Mouse (Mus musculus): Measurements from ENCODE around the gene Tssk6. TPM values are rescaled to one million over a fixed set of nuclear protein-coding genes. Genes with fewer than 3 reads are reported as not detected.
"Not testable (repeated sequence)": the region's sequence is repeated elsewhere in the genome, so short reads cannot be mapped to it uniquely, and the experiment has no call there.

Tssk6 gene
- total RNA-seq, 2 experiments from 2014 or later: not detected

DNA sequence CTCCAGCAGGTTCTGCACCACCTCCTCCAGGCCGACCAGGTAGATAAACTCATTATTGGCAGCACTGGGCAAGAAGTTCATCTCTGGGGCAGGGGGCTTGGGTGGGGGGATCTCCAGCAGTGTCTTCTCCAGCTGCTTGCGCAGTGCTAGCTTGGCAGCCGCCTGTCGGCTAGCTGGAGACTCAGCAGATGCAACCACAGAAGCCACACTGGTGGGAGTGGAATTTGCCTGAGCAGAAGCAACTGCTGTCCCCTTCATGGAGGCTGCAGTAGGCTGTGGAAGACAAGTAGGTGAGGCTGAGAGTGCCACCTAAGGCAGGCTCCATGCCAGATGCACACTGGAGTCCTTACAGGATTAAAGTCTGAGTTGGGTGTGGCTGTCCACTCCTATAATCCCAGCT, 12.5 kb downstream of the Tssk6 start:
- intact Hi-C loops (cut with DNase I): no loop called here

GRCm38 (mm10) chr8:69915748-69916147, 13.8 kb downstream of the Tssk6 start:
- DNase-seq: no peak
- intact Hi-C loops (cut with DNase I): no loop called here

More for the DNA sequence above, 12.5 kb downstream of the Tssk6 start:
- no peak for DNase-seq

- intact Hi-C loops (cut with DNase I): no loop called here
- no peak for DNase-seq
Observed at GRCm38 (mm10) chr8:69918506-69918905, 16.5 kb downstream of the Tssk6 start.

DNA sequence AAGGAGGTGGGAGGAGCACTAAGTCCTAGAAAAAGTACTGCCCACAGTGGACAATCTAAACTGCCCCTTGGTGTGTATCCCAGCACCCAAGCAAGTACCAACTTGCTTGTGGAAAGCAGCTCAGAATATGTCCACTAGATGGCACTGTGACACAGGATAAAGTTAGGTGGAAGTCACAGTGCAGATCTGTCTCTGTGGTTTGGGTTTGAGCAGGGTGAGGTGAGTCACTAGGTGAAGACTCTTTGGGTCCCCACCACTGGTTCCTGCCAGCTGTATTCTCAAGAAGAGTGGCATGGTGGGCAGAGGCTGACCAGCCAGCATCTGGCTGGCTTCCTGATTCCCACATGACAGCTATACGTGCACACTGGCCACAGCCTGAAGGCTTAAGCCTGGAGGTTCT, 17.0 kb downstream of the Tssk6 start:
- intact Hi-C loops (cut with DNase I): loop anchor here (1.0 kb wide), 1 partner anchor 85 kb away; no protein-coding TSS in a partner anchor
- peak; percentile 46 to 65 for DNase-seq

GRCm38 (mm10) chr8:69919876-69920662, 18.1 kb downstream of the Tssk6 start:
- intact Hi-C loops (cut with DNase I): loop anchor here (1.0 kb wide), 1 partner anchor 84 kb away; no protein-coding TSS in a partner anchor
- DNase-seq: no peak

DNA sequence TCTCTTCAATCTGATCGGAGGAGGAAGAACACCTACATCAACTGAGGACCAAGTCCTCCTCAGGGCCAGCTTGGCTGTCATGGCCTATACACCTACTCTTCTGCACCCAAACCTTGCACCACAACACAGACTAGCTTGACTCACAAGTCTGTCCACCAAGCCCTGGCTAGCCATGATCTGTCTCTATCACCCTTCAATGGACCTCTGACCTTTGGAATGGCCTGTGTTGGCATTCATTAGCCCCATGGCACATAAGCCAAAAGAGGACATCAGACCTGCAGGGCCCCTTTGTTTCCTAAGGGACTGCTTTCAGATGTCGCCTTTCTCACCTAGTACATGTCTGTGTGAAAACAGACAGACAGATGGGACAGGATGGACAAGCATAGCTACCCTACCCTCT, 19.2 kb downstream of the Tssk6 start:
- intact Hi-C loops (cut with DNase I): loop anchor here (1.0 kb wide), 1 partner anchor 80 kb away; no protein-coding TSS in a partner anchor
- no peak for DNase-seq

DNA sequence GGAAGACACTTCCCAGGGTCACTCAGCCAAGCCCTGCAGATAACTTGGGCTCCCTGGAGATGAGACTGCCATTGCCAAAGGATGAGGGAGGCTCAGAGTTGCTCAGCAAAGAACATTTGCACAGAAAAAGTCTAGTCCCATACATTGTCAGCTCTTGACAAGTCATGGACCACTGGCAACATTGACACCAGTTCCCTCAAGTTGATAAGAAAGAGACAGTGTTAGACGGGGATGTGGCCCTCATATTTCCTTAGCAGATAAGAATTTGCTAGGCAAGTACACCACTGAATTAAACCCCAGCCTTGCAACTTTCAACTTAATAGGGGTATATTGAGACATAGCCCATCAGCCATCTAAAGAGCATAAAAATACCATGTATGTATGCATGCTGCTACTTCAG, 22.0 kb downstream of the Tssk6 start:
- no peak for DNase-seq
- intact Hi-C loops (cut with DNase I): no loop called here

GRCm38 (mm10) chr8:69926901-69927300, 24.9 kb downstream of the Tssk6 start:
- intact Hi-C loops (cut with DNase I): no loop called here
- DNase-seq: no peak

- DNase-seq: no peak
- intact Hi-C loops (cut with DNase I): no loop called here
Observed at GRCm38 (mm10) chr8:69933811-69934210, 31.8 kb downstream of the Tssk6 start.

DNA sequence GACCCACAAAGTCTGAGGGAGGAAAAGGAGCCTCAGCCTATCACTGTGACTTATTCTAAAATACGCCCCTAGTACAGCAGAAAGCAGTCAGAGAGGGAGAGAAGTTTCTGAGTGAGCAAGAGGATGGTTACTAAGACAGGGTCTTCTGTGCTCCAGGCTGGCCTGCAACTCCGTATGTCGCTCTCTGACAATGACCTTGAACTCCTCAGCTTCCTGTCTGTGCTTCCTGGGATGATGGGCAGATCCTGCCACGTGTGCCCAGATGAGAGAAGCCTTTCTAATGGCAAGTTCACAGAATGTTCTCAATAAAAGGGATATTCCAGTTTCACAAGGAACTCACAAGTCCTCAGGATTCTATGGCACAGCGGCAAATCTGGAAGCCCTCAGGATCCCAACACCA, 32.6 kb downstream of the Tssk6 start:
- intact Hi-C loops (cut with DNase I): no loop called here
- DNase-seq: no peak

GRCm38 (mm10) chr8:69935431-69935830, 33.4 kb downstream of the Tssk6 start:
- no peak for DNase-seq
- intact Hi-C loops (cut with DNase I): no loop called here

DNA sequence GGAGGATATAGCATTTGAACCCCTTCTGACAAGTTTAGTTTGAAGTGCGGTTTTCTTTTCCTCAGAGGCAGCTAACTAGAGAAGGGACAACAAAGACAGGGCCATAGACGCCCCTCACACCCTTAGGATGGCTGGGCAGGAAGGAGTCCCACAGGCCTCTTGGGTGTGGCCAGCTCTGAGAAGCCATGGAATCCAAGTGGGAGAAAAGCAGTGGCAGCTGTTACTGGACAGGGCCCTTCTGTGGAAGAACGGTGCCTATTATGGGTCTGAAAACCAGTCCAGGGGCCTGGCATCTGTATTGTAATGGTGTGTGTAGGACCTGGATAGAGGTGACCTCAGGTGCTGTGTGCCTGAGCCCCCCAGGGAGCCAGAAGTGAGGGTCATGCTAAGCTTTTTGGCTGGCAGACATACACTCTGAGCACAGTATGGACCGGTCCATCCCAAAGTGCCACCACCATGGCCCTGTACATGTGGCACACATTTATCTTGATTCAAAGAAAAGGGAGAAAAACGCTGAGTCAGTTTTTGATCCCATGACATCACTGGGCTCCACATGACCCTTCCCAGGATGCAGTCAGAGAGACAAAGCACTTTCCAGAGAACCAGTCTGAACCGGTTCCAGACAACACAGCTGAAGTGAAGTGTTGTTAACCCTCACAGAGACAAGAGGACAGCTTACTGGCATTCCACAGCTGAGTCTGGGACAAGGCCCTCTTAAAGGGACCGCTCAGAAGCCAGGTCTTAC, 34.2 kb downstream of the Tssk6 start:
- no peak for DNase-seq

DNA sequence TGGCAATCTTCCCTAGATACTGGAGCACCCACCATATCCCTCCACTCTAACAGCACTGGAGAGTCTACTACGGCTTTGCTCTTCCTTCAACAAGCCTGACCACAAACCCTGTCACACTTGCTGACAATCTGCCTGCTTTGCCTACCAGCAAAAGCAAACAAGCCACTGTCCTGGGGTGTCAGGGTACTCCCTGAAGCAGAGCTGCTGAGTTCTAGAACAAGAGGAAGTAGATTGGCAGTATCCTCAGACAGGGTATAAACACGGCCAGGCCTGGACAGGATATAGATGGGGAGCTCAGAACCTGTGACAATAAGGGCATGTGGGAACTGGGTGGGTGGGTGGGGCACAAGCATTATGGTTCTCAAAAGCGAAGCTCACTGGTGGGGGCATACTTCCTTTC, 35.5 kb downstream of the Tssk6 start:
- intact Hi-C loops (cut with DNase I): no loop called here
- DNase-seq: no peak

More for the DNA sequence above, 34.2 kb downstream of the Tssk6 start:
- intact Hi-C loops (cut with DNase I): no loop called here

DNA sequence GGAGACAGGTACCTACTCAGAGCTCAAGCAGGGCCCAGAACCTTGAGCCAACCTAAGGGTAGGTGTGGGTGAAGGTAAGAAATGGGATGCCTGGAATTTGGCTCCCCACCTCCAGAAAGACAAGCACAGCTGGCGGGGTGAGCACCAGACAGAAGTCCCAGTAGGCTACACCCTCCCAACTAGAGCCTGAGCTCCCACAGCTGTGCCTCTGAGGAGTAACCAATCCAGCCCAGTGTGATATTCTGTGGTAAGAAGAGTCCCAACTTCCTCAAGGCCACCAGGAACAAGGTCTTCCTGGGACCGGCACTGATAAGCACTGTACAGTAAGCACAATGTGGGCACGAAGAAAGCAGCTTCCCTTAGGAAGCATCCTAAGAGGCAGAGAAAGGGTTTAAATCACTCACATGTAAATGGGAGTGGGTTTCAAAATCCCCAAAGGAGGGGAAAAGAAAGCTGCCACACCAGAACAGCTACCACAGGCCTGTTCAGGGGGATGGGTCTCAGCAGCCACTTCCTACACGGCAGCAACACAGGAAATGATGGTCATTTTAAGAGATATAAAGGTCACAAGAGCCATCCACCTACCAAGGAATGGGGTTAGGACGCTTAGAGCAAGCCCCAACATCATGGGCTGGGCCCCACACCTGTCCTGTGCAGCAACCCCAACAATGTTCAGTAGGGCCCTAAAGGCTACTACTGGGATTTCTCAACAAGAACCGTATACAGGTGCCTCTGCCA, 36.4 kb downstream of the Tssk6 start:
- no peak for DNase-seq
- intact Hi-C loops (cut with DNase I): no loop called here

DNA sequence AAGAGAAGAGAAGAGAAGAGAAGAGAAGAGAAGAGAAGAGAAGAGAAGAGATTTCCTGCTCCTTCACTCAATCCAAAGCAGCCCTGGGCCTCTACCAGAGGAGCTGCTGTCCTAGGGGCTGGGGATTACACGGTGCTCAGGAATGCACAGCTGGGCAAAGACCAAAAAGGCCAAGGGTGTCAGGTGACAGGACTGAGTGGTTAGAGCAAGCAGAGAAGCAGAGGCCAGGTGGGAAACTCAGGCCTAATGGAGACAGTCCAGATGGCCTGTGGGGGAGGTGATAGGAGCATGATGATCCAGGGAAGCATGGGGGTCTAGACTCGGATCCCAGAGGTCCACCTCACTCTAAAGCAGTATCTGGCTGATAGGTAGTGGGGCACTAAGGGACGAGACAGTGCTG, 37.6 kb downstream of the Tssk6 start:
- DNase-seq: peak in 1 of 2 experiments; percentile 46

GRCm38 (mm10) chr8:69940386-69940785, 38.4 kb downstream of the Tssk6 start:
- DNase-seq: no peak
- intact Hi-C loops (cut with DNase I): no loop called here

More for the DNA sequence above, 37.6 kb downstream of the Tssk6 start:
- intact Hi-C loops (cut with DNase I): no loop called here

- DNase-seq; intact Hi-C loops (cut with DNase I): not testable (repeated sequence)
Observed at GRCm38 (mm10) chr8:69942495-69942894, 40.5 kb downstream of the Tssk6 start.

DNA sequence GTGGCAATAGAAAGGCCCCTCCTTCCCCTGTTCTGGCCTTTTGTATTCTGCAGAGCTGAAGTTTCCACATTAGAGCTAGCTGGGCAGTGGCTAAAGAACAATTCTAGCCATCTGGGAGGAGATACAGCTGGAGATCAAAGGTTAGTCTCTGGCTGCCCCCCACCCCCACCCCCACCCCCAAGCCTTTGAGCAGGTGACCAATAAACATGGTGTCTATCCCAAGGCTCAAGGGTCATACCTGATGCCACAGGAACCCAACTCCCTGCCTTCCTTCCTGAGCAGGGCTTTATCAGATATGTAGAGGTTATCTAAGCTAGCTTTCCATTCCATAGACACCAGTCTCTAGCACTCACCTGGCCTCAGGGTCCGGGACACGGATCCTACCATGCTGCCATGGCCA, 48.3 kb downstream of the Tssk6 start:
- no peak for DNase-seq
- intact Hi-C loops (cut with DNase I): no loop called here
